Mouse (Mus musculus): ENCODE data around the gene Tex44. TPM values are rescaled to one million over a fixed set of nuclear protein-coding genes. Genes with fewer than 3 reads are reported as not detected.
A peak's percentile ranks its signal among the peaks of the same experiment; 100 is the strongest.

Tex44 gene
- not detected in 2 replicates for total RNA-seq (2014; fragmentation: Nextera tagmentation)
- total RNA-seq (2017): not detected in 2 replicates

DNA sequence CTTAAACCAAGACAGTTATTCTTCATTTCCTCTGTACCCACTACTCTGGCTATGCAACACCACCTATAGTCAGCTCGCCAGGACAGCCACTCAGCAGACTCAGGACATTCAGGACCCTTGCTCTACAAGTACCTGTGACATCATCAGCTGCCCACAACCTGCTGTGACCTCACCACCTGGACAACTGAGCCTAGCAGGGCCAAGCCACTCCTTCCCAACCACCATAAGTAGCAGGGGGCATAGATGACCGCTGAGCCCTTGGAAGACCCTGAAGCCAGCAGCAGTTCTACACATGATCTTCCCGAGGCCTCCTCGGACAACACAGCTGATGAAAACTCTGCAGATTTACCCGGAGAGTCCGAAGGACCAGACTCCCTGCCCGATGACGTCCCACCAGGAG is at the start of gene Tex44, which contains the start of gene Nmur1:
Tex44 (plus strand) TSS at position 202 of the 400 bp plus-strand sequence.
Nmur1 (minus strand) TSS at position 101 of the 400 bp plus-strand sequence.
- ATAC-seq (replicated peaks; ENCODE audit: low FRiP score, low TSS enrichment, poor library complexity, severe bottlenecking): no peak

DNA sequence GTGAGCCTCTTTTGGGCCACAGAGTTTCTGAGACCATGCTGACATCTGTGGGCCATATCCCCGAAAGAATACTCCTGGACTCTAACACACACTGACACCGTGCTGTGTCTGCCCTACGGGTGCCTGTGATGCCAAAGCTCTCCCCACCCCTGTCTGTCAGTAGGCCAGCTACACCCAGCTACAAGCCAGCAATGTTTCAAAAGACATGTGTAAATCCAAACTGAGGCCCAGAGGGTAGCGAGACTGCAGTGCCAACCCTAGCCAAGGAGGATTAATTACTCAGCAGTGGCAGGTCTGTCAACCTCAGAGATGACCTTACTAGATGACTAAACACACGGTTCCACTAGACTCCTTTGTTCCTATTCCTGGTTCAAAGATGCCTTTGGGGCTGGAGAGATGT is 49.8 kb upstream of the Tex44 start:
- ATAC-seq (replicated peaks; ENCODE audit: low FRiP score, low TSS enrichment, poor library complexity, severe bottlenecking): no peak

DNA sequence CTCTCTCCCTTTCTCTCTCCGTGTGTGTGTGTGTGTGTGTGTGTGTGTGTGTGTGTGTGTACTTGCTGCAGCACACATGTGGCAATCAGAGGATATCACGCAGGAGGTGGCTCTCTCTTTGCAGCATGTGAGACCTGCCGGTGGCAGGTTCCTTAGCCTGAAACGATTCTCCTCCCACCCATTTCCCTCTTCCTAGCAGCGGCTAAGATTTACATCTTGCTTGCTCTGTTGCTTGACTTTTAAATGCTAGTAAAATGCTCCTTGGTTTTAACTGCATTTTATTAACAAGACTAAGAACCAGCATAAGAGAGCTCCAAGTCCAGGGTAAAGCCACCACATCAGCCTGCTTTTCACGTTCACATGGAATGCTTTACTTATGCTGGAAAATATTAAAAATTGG is 47.5 kb upstream of the Tex44 start:
- no peak for ATAC-seq (replicated peaks; ENCODE audit: low FRiP score, low TSS enrichment, poor library complexity, severe bottlenecking)

DNA sequence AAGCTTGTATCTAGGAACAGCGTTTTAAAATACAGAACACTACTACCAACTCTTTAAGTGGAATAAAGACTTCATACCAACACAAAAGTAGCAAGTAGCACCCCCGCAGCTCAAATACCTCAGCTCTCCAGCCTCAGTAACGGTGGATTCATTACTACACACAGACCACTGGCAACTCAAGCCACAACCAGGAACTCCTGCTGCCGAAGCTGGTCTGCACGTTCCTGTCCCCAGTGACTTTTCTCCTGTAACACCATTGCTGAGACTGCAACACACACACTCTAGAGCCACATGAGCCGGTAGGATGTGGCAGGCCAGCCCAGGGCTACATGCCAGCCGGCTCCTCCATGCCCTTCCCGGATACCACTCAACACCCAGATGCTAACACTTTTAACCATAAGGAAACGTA is 47.0 kb upstream of the Tex44 start:
- ATAC-seq (replicated peaks; ENCODE audit: low FRiP score, low TSS enrichment, poor library complexity, severe bottlenecking): peak; percentile 32; the same call in 1 of the 2 replicates

DNA sequence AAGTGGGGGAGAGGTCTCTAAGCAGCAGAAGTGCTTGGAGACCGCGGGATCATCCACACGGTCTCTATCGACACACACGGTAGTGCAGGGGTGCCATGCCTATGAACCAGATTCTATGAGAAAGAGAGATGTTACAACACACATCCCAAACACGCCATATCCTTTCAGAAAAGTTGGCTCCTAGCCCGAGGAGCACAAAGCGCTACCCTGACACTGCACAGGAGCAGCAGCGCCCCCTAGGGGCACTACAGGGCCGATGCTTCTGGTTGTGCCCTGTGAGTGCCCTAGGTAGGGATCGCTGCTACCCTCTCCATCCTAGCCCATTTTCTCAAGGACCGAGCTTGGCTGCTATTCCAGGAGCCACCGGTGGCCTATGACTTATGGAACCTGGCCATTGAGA is 45.1 kb upstream of the Tex44 start:
- peak; percentile 81 for ATAC-seq (replicated peaks; ENCODE audit: low FRiP score, low TSS enrichment, poor library complexity, severe bottlenecking)

DNA sequence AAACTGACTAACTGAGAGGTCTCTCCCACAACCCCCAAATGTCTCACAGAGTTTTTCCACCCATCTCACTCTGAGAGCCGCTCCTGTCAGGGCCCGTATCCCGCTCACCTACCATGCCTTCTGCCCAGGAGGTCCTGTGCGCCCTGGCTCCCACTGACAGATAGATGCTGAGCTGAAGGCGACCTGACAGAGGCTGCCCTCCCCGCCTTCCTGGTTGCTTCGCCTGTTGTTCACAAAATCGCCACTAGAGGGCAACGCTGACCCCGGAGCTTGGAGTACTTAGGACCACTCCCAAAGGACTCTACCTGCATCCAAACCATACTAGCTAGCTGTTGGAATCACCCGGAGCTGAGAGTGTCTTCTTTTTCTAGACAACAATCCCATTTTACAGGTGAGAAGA is 36.9 kb upstream of the Tex44 start:
- peak; percentile 76 for ATAC-seq (replicated peaks; ENCODE audit: low FRiP score, low TSS enrichment, poor library complexity, severe bottlenecking)

DNA sequence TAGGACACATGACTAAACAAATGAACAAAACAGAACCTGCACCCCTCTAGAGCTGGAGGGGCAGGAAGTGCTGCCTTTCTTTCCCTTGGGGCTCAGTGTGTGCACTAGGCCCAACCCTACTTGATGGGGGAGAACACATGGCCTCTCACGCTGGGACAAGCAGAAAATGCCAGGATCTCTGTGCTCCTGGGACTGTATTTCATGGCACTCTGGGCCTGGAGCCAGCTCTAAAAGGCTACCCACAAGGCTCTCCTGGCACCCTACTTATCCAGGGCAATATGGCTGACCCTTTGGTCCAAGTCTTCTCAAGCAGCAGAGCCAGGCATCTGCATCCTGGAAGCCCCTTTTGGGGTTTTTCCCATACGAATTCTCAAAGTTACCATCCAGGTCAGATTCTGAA is 34.7 kb upstream of the Tex44 start:
- no peak for ATAC-seq (replicated peaks; ENCODE audit: low FRiP score, low TSS enrichment, poor library complexity, severe bottlenecking)

DNA sequence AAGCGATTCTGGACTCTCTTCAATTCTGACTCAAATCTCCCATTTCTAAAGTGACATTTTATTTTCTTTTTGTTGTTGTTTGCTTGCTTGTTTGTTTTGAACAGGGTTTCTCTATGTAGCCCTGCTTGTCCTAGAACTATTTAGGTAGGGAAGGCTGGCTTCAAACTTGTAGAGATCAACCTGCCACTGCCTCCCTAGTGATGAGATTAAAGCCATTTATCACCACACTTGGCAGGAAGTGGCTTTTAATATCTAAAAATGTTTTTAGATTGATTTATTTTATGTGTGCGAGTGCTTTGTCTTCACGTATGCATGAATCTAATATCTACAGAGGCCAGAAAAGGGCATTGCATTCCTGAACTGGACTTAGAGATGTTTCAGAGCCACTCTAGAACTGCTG is 32.9 kb upstream of the Tex44 start:
- ATAC-seq (replicated peaks; ENCODE audit: low FRiP score, low TSS enrichment, poor library complexity, severe bottlenecking): no peak

DNA sequence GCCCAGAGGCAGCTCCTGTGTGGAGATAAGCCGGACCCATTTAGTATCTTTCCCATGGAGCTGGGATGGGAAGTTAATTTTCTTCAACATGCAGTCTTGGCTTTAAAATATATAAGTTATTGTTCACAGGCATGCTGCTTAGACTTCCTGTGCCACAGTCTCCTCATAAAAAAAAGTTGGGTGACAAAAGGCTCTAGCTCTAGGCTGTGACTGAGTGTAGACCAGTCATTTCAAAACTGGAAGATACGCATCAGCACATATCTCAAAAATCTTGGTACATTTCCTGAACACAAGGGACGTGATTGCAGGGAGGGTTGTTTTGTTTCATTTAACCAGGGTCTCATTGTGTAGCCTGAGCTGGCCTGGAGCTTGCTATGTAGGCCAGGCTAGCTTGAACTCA is 31.9 kb upstream of the Tex44 start:
- no peak for ATAC-seq (replicated peaks; ENCODE audit: low FRiP score, low TSS enrichment, poor library complexity, severe bottlenecking)

DNA sequence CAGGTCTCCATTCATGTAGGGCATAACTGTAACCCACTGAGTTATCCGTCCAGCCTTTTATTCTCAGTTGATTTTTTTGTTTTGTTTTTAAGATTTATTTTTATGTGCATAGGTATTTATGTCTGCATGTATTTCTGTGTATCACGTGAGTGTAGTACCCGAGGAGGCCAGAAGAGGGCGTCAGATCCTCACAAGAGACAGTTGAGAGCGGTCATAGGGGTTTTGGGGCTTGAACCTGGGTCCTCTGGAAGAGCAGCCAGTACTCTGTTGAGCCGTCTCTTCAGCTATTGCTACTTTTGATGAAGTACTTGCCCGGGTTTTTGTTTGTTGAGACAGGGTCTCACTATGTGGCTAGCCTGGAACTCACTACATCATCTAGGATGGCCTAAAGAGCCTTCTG is 30.2 kb upstream of the Tex44 start:
- no peak for ATAC-seq (replicated peaks; ENCODE audit: low FRiP score, low TSS enrichment, poor library complexity, severe bottlenecking)

DNA sequence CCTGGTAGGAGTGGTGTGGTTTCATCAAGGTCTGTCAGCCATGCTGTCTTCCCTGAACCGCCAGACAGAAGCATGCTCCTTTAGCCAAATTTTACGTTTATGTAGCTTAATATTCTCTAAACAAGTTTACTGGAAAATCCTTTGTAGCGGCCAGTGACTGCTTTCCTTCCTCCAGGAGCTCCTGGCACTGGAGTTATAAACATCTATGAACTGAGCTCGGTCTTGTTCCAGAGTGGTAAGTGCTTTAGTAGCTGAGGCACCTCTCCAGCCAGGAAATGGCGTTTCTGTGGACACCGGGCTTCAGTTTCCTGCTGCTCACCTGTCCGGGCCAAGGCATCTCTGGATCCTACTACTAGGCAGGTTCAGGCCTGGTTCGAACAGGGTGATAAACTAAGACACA is 28.5 kb upstream of the Tex44 start:
- no peak for ATAC-seq (replicated peaks; ENCODE audit: low FRiP score, low TSS enrichment, poor library complexity, severe bottlenecking)

DNA sequence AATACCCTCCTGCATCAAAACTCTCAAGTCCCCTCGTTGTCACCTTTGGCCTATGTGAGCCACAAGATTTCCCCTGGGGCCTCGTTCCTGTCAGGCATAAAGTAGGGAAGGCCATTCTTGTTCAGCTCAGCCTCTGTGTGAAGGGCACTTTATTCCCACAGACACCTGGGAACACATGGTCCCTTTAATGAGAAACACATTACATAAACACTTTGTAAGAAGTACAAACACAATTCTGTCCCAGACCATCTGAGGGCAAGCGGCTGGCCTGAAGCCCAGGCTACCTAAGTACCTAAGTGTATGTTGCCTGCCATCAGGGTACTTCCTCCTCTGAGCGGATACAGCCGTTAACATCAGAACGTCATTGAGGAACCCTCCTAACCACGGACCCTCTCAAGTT is 27.9 kb upstream of the Tex44 start:
- no peak for ATAC-seq (replicated peaks; ENCODE audit: low FRiP score, low TSS enrichment, poor library complexity, severe bottlenecking)

DNA sequence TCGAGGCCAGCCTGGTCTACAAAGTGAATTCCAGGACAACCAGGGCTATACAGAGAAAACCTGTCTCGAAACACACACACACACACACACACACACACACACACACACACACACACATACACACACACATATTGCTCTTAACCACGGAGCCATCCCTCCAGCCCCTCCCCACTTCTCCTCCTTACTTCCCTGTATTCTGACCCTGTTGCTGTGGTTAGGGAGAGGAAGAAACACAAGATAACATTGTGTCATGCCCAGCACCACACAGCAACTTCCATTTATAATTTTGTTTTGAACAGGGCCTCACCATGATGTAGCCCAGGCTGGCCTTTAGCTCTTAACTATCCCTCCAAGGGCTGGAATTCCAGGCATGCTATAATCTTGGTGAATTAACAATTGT is 26.8 kb upstream of the Tex44 start:
- no peak for ATAC-seq (replicated peaks; ENCODE audit: low FRiP score, low TSS enrichment, poor library complexity, severe bottlenecking)

DNA sequence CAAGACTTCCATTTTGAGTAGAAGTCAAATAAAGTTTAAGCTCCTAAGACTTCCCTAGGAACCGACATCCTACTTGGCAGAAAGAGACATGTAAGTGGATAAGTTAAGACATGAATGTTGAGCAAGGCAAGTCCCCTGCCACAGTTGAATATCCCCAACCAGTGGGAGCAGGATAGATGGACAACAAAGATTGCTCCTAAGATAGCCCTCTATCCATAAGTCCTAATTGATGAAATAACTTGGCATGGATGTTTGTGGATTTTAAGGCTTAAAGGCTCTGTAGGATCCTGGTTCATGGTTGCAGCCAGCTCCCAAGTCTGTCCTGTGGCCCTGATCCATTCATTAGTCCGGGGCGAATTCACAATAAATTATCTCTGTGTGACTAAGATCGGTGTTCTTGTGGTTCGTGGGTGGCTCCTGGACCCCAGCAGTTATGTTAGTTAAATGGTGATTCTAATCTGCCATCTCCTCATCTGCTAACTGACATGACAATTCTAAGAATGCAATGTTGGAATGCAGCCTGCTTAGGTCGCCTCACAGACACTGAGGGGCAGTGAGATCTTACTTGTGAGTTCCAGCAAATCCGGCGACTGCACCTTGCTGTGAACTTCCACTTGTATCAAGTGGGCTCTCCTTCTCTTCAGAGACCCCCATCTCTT is 25.9 kb upstream of the Tex44 start:
- no peak for ATAC-seq (replicated peaks; ENCODE audit: low FRiP score, low TSS enrichment, poor library complexity, severe bottlenecking)

DNA sequence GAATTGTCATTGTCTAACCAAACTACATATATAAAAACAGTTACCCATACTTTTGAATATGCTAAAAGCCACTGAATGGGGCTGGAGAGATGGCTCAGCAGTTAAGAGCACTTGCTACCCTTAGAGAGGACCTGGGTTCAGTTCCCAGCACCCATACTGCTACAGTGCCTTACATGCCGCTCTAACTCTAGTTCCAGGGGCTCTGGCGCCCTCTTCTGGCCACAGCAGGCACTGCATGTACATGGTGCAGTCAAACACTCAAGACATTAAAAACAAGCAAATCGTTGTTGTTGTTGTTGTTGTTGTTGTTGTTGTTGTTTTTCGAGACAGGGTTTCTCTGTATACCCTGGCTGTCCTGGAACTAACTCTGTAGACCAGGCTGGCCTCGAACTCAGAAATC is 21.3 kb upstream of the Tex44 start:
- ATAC-seq (replicated peaks; ENCODE audit: low FRiP score, low TSS enrichment, poor library complexity, severe bottlenecking): no peak

DNA sequence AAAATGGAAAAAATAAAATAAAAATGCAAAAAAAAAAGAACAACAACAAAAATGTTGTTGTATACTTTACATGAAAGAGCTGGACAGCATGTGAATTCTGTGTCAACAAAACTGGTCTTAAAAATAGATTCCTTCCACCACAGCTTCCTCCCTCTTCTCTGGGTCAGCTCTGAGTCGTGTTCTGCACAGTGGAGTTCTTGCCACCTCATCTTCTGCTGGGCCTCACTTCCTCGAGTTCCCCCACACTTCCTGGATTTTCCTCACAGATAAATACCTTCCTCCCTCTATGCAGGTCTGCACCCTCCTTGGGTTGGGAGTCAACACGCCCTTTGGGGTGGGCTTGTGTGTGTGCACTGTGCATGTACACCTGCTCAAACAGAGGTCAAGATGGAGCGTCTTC is 19.8 kb upstream of the Tex44 start:
- ATAC-seq (replicated peaks; ENCODE audit: low FRiP score, low TSS enrichment, poor library complexity, severe bottlenecking): no peak

DNA sequence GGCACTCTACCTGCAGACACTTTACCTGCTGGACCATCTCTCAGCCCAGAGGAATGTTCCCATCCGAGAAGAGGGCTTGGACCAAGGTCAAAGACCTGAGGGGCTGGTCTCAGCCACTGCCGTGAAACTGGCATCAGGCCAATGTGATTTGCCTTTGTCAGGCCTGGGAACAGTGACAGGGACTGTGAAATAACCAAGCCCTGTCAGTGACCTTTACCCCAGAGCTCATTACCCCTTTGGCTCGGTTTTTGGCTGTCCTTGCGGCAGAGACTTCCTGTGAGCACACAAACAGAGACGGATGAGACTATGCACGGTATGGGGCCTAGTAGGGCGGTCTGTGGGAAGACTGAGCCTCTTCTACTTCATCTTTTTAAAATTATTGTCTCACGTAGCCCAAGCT is 19.2 kb upstream of the Tex44 start:
- no peak for ATAC-seq (replicated peaks; ENCODE audit: low FRiP score, low TSS enrichment, poor library complexity, severe bottlenecking)

DNA sequence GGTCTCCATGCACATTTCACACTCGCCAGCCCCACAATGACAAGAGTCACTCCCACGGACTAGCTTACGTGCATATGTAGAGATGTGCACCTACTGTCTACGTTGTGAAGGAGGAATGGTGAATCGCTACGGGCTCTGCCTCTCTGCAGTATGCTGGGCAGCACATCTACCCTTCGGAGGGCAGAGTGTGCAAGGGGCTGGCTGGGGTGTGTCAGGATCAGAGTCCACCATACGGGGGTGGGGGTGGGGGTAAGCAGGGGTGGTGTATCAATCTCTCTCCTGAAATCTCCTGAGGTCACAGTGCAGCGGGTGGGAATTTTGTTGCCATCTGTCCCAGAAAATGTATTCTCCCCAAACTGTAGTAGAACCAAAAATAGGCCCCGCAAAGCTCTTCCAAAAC is 17.6 kb upstream of the Tex44 start:
- ATAC-seq (replicated peaks; ENCODE audit: low FRiP score, low TSS enrichment, poor library complexity, severe bottlenecking): no peak

DNA sequence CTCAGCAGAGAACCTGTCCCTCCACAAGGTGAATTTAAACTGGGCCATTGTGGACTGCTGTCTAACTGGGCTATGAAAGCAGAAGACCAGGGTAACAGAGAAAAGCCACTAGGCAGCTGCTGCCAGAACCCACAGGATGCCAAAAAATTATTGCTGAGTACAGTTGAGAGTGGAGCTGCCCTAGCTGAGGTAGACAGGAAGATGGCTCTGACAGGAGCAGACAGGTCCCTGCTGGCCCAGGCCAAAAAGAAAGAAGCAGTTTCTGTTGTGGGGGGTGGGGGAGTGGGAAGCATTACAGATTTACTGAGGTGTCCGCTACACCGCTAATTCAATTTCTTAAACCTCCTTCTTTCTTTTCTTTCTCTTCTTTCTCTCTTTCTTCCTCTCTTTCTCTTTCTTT is 16.7 kb upstream of the Tex44 start:
- no peak for ATAC-seq (replicated peaks; ENCODE audit: low FRiP score, low TSS enrichment, poor library complexity, severe bottlenecking)

DNA sequence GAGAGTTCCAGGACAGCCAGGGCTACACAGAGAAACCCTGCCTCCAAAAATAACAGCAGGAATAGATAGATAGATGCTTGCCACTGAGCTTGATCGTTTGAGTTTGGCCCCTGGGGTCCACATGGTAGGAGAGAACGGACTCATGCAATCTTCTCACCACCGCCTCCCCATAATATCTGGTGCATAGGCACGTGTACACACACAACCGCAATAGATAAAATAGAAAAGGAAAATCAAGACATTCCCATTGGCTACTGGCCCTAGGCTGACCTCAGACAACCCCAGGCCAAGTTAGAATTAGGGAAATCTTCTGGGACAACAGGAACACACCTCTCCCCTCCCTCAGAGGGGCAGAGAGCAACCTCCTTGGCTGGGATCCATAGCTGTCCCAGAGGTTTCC is 11.4 kb upstream of the Tex44 start:
- ATAC-seq (replicated peaks; ENCODE audit: low FRiP score, low TSS enrichment, poor library complexity, severe bottlenecking): 0 out of 2 replicates have a peak, but pooled peaks have one; percentile 16

DNA sequence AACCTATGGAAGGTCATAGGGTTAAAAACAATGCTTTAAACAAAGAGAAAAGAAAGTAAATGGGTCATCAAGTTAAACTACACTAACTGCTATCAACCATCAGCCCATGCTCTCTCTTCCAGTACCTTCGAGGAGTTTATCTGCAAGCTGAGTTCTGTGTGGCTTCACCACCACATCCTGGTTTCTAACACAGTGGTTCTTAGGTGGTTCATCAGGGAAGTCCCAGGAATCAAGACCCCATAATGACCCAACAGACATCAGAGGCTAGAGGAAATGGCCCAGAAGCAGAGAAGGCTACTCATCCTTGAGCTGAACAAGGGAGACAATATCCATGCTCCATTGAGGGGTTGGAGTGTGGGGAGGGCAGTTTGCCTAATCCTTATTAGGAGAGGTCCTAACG is 11.0 kb upstream of the Tex44 start:
- ATAC-seq (replicated peaks; ENCODE audit: low FRiP score, low TSS enrichment, poor library complexity, severe bottlenecking): peak; percentile 52; the same call in 1 of the 2 replicates
